Mouse (Mus musculus): ENCODE results near the gene Vdr. TPM values are rescaled to one million over a fixed set of nuclear protein-coding genes. Genes with fewer than 3 reads are reported as not detected.

Gene Vdr
- polyA plus RNA-seq, 1 experiment from 2014 or later: 0.22 TPM

GRCm38 (mm10) chr15:97847285-97847684 is 63.1 kb downstream of the Vdr start:
- 0 out of 2 replicates have a peak, but pooled peaks cover 4% of the 10 kb centered on the region for H3K9me3 ChIP-seq (replicated peaks)
- H3K27ac ChIP-seq: peak overlapping the region; percentile 87
- ATAC-seq (ENCODE audit: low read depth) (peak; percentile 77), DNase-seq (no peak)
- peak overlapping the region; percentile 64 for H3K9ac ChIP-seq
- peak overlapping the region; percentile 58 for H3K4me2 ChIP-seq
- 20% methylated on average over 4 of the region's 4 CpGs for WGBS (ENCODE audit: insufficient replicate concordance)
- peak overlapping the region; percentile 39 for H3K4me3 ChIP-seq (replicated peaks)
- no peaks in the 10 kb centered on the region for H3K36me3 ChIP-seq
- H3K27me3 ChIP-seq: no peaks in the 10 kb centered on the region
- peaks cover 95% of the 10 kb centered on the region for H3K4me1 ChIP-seq (replicated peaks)

- no peak for ATAC-seq (ENCODE audit: low read depth)
- H3K27ac ChIP-seq: peak overlapping the region; percentile 87
- no peaks in the 10 kb centered on the region for H3K36me3 ChIP-seq
- H3K4me1 ChIP-seq (replicated peaks): peaks cover 97% of the 10 kb centered on the region
- 49% methylated on average over 11 of the region's 11 CpGs for WGBS (ENCODE audit: insufficient replicate concordance)
- no peak overlapping the region for H3K4me3 ChIP-seq (replicated peaks)
- H3K4me2 ChIP-seq: peak overlapping the region; percentile 58
- no peaks in the 10 kb centered on the region for H3K27me3 ChIP-seq
- DNase-seq: no peak
- peak overlapping the region; percentile 44; the same call in 1 of the 2 replicates for H3K9ac ChIP-seq
- 0 out of 2 replicates have a peak, but pooled peaks cover 4% of the 10 kb centered on the region for H3K9me3 ChIP-seq (replicated peaks)
Measured at GRCm38 (mm10) chr15:97846121-97846882, 64.1 kb downstream of the Vdr start.

- peak; percentile 75 for ATAC-seq (ENCODE audit: low read depth)
- no peaks in the 10 kb centered on the region for H3K36me3 ChIP-seq
- DNase-seq: peak; percentile 56
- peak within 1 kb of the TSS; percentile 44 for H3K4me3 ChIP-seq (replicated peaks)
- no peaks in the 10 kb centered on the region for H3K27me3 ChIP-seq
- H3K4me2 ChIP-seq: peak within 1 kb of the TSS; percentile 60
- 0 out of 2 replicates have a peak, but pooled peaks cover 4% of the 10 kb centered on the region for H3K9me3 ChIP-seq (replicated peaks)
- H3K27ac ChIP-seq: peak within 1 kb of the TSS; percentile 87
- H3K9ac ChIP-seq: peak within 1 kb of the TSS; percentile 69
- WGBS (ENCODE audit: insufficient replicate concordance): 21% methylated on average over 19 of the region's 19 CpGs
- peaks cover 97% of the 10 kb centered on the region for H3K4me1 ChIP-seq (replicated peaks)
Measured at GRCm38 (mm10) chr15:97844037-97845034, 66.1 kb downstream of the Vdr start, which contains the start of gene Hdac7. Gene Hdac7, minus strand, starts transcription at chr15:97844502.

GRCm38 (mm10) chr15:97843247-97843651 is 67.2 kb downstream of the Vdr start:
- peak overlapping the region; percentile 44 for H3K4me3 ChIP-seq (replicated peaks)
- peak overlapping the region; percentile 69 for H3K9ac ChIP-seq
- 22% methylated on average over 7 of the region's 7 CpGs for WGBS (ENCODE audit: insufficient replicate concordance)

GRCm38 (mm10) chr15:97842058-97842457 is 68.4 kb downstream of the Vdr start:
- Histone ChIP-seq H3K36me3 (no peaks in the 10 kb centered on the region), H3K4me3 (replicated peaks) (no peak overlapping the region), H3K4me2 (peak overlapping the region; percentile 33), H3K9me3 (replicated peaks) (0 out of 2 replicates have a peak, but pooled peaks cover 4% of the 10 kb centered on the region), H3K9ac (no peak overlapping the region), H3K27ac (peak overlapping the region; percentile 87), H3K4me1 (replicated peaks) (peaks cover 97% of the 10 kb centered on the region), H3K27me3 (no peaks in the 10 kb centered on the region)
- ATAC-seq (ENCODE audit: low read depth) (no peak), DNase-seq (no peak)
- WGBS (ENCODE audit: insufficient replicate concordance): 73% methylated on average over 6 of the region's 6 CpGs

More at GRCm38 (mm10) chr15:97843247-97843651, 67.2 kb downstream of the Vdr start:
- H3K4me1 ChIP-seq (replicated peaks): peaks cover 99% of the 10 kb centered on the region
- peak overlapping the region; percentile 87 for H3K27ac ChIP-seq
- DNase-seq: no peak
- peak overlapping the region; percentile 60 for H3K4me2 ChIP-seq
- no peak for ATAC-seq (ENCODE audit: low read depth)
- H3K36me3 ChIP-seq: no peaks in the 10 kb centered on the region
- H3K9me3 ChIP-seq (replicated peaks): 0 out of 2 replicates have a peak, but pooled peaks cover 4% of the 10 kb centered on the region
- H3K27me3 ChIP-seq: no peaks in the 10 kb centered on the region

- peak overlapping the region; percentile 2; the same call in 1 of the 2 replicates for H3K27ac ChIP-seq
- H3K4me1 ChIP-seq (replicated peaks): peaks cover 96% of the 10 kb centered on the region
- 55% methylated on average over 6 of the region's 6 CpGs for WGBS (ENCODE audit: insufficient replicate concordance)
- no peaks in the 10 kb centered on the region for H3K27me3 ChIP-seq
- no peak for ATAC-seq (ENCODE audit: low read depth)
- no peak for DNase-seq
- peak overlapping the region; percentile 33 for H3K4me2 ChIP-seq
- no peak overlapping the region for H3K4me3 ChIP-seq (replicated peaks)
- no peaks in the 10 kb centered on the region for H3K36me3 ChIP-seq
- no peak overlapping the region for H3K9ac ChIP-seq
- H3K9me3 ChIP-seq (replicated peaks): 0 out of 2 replicates have a peak, but pooled peaks cover 4% of the 10 kb centered on the region
Measured at GRCm38 (mm10) chr15:97841383-97841782, 69.0 kb downstream of the Vdr start.

GRCm38 (mm10) chr15:97840781-97841180 is 69.6 kb downstream of the Vdr start:
- Histone ChIP-seq H3K27me3 (no peaks in the 10 kb centered on the region), H3K9ac (no peak overlapping the region), H3K4me1 (replicated peaks) (peaks cover 93% of the 10 kb centered on the region), H3K27ac (peak overlapping the region; percentile 62; the same call in 1 of the 2 replicates), H3K36me3 (no peaks in the 10 kb centered on the region), H3K4me3 (replicated peaks) (no peak overlapping the region), H3K9me3 (replicated peaks) (no peaks in the 10 kb centered on the region), H3K4me2 (no peak overlapping the region)
- DNase-seq (no peak), ATAC-seq (ENCODE audit: low read depth) (no peak)
- WGBS (ENCODE audit: insufficient replicate concordance): 76% methylated on average over 1 of the region's 1 CpGs

GRCm38 (mm10) chr15:97839991-97840455 is 70.4 kb downstream of the Vdr start:
- Histone ChIP-seq H3K4me1 (replicated peaks) (peaks cover 86% of the 10 kb centered on the region), H3K27me3 (no peaks in the 10 kb centered on the region), H3K27ac (peak overlapping the region; percentile 62), H3K9me3 (replicated peaks) (no peaks in the 10 kb centered on the region), H3K9ac (peak overlapping the region; percentile 1; the same call in 1 of the 2 replicates), H3K4me2 (no peak overlapping the region), H3K36me3 (no peaks in the 10 kb centered on the region), H3K4me3 (replicated peaks) (no peak overlapping the region)
- 49% methylated on average over 3 of the region's 3 CpGs for WGBS (ENCODE audit: insufficient replicate concordance)
- DNase-seq: peak; percentile 44
- peak; percentile 47 for ATAC-seq (ENCODE audit: low read depth)

- Histone ChIP-seq H3K4me3 (replicated peaks) (no peak overlapping the region), H3K27ac (peak overlapping the region; percentile 62), H3K4me1 (replicated peaks) (peaks cover 80% of the 10 kb centered on the region), H3K27me3 (no peaks in the 10 kb centered on the region), H3K9me3 (replicated peaks) (no peaks in the 10 kb centered on the region), H3K4me2 (no peak overlapping the region), H3K36me3 (no peaks in the 10 kb centered on the region), H3K9ac (no peak overlapping the region)
- ATAC-seq (ENCODE audit: low read depth) (no peak), DNase-seq (no peak)
- 77% methylated on average over 4 of the region's 4 CpGs for whole genome bisulfite sequencing (ENCODE audit: insufficient replicate concordance)
Measured at GRCm38 (mm10) chr15:97839473-97839872, 71.0 kb downstream of the Vdr start.

- H3K27ac ChIP-seq: peak overlapping the region; percentile 62
- 60% methylated on average over 2 of the region's 2 CpGs for WGBS (ENCODE audit: insufficient replicate concordance)
Measured at GRCm38 (mm10) chr15:97839012-97839411, 71.4 kb downstream of the Vdr start.

More at GRCm38 (mm10) chr15:97839012-97839411, 71.4 kb downstream of the Vdr start:
- H3K27me3 ChIP-seq: no peaks in the 10 kb centered on the region
- ATAC-seq (ENCODE audit: low read depth) (no peak), DNase-seq (no peak)
- H3K9me3 ChIP-seq (replicated peaks): no peaks in the 10 kb centered on the region
- peaks cover 76% of the 10 kb centered on the region for H3K4me1 ChIP-seq (replicated peaks)
- no peak overlapping the region for H3K4me3 ChIP-seq (replicated peaks)
- no peak overlapping the region for H3K9ac ChIP-seq
- no peak overlapping the region for H3K4me2 ChIP-seq
- no peaks in the 10 kb centered on the region for H3K36me3 ChIP-seq

Data from liver, embryonic 13.5 days (tissue).